Mouse (Mus musculus) ES-Bruce4 (cell line): ENCODE data around the gene Dner.
"Not testable (repeated sequence)": the region's sequence is repeated elsewhere in the genome, so short reads cannot be mapped to it uniquely, and the experiment has no call there.

Source experiments
- CTCF ChIP-seq: IDR thresholded peaks from one replicate; pipeline ENCODE4 v1.8.1; 2011; ENCODE audit warnings: low read depth, low read length
- EP300 ChIP-seq: IDR thresholded peaks from 2 replicates; pipeline ENCODE4 v1.6.1; 2011; ENCODE audit warnings: low read depth, low read length; ENCODE audit not compliant: insufficient read depth
- POLR2A ChIP-seq: IDR thresholded peaks from one replicate; pipeline ENCODE4 v1.8.1; 2011; ENCODE audit warnings: low read length; ENCODE audit not compliant: insufficient read depth

DNA sequence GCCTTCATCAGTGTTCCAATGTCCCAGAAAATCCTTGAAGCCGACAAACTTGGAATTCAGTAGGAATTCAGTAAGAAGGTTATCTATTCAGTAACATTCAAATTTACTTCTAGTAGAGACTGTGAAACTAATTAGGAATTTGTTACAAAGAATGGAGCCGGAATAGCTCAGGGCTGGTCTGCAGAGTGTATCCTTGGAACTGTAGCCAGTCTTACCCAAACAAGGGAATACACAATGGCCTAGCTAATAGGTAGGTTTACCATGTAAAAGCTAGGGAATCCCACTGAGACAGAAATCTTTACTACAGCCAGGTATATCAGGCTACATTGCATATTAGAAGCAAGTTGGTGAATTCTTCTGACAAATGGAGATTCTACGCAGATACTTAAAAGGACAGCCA, 363.2 kb downstream of the Dner start:
- TF ChIP-seq CTCF, POLR2A, EP300: not testable (repeated sequence)
